Mouse (Mus musculus) brain, embryonic 18.5 days (tissue): Measurements from ENCODE around the gene Gm18596.
"Not testable (repeated sequence)": the region's sequence is repeated elsewhere in the genome, so short reads cannot be mapped to it uniquely, and the experiment has no call there.

Source experiments
- DNase-seq: peaks from one replicate; pipeline ENCODE4 v3.0.0-alpha.2; 2012; ENCODE audit warnings: low read depth, low spot score

Gene Gm18596

DNA sequence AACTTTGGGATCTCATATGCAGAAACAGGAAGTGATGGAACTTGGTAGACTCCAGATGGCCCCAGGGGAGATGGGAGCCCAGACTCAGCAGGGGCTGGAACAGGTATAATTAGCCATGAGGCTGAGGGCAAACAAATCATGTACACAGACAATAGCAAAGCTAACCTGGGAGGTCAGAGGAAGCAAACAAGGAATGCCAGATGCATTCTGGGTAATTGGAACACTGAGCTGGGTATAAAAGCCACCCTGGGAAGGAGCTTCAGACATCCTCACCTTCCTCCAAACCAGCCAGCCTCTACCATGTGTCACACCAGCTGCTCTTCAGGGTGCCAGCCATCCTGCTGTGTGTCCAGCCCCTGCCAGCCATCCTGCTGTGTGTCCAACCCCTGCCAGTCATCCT lies 31.3 kb downstream of the Gm18596 start, which contains the start of gene Gm10024:
Gene Gm10024 (plus strand): TSS at position 301 of the 400 bp plus-strand sequence.
- not testable (repeated sequence) for DNase-seq

GRCm38 (mm10) chr10:77709831-77710230 lies 32.6 kb downstream of the Gm18596 start:
- no peak for DNase-seq

DNA sequence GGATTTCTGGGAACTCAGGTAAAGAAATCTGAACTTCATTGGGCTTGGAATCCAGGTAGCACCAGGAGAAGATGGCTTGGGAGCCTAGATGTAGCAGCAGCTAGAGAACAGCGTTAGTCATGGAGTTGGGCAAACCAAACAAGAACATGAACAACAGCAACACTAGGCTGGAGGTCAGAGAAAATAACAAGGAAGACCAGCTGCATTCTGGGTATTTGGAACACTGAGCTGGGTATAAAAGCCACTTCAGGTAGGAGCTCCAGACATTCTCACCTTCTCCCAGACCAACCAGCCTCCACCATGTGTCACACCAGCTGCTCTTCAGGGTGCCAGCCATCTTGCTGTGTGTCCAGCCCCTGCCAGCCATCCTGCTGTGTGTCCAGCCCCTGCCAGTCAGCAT lies 36.1 kb downstream of the Gm18596 start, which contains the start of gene Gm10272:
Gene Gm10272 (plus strand): TSS at position 301 of the 400 bp plus-strand sequence.
- DNase-seq, result no peak

DNA sequence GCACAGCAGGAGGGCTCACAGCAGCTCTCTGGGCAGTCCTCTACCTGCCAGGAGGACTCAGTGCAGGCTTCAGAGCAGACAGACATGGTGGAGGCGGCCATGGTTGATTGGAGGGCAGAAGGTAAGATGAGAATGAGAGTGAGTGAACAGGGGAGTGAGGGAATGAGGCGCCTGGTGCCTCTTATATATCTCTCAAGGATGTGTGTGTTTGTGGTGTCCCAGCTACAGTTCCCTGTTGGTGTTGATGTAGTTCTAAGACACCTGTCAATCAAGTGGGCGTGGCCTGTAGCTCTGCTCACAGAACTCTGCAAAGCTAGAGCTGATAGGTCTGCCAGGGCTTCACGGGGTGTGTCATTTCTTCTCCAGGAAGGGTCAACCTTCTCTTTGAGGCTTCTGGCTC lies 45.3 kb downstream of the Gm18596 start, which contains the start of gene Gm9508:
Gene Gm9508 (minus strand): TSS at position 101 of the 400 bp plus-strand sequence.
- DNase-seq, result no peak
